Mouse (Mus musculus) forebrain, embryonic 15.5 days (tissue): Measurements from ENCODE around the gene Dis3l. TPM values are rescaled to one million over a fixed set of nuclear protein-coding genes. Genes with fewer than 3 reads are reported as not detected.

Source experiments
- ATAC-seq: fragments of 200-750 bp; cut with Nextera tagmentation; replicated peaks from 2 replicates; pipeline ENCODE4 v1.8.0; 2017; ENCODE audit warnings: mild to moderate bottlenecking, moderate TSS enrichment, moderate library complexity
- H3K27ac ChIP-seq: fragments of 300-500 bp; sonication (generic); replicated peaks from 2 replicates; pipeline ENCODE4 v1.5.1; 2015; ENCODE audit warnings: mild to moderate bottlenecking, inconsistent platforms
- H3K27me3 ChIP-seq: fragments of 300-500 bp; sonication (generic); 2 replicates; pipeline ENCODE4 v1.6.1; 2015; ENCODE audit warnings: inconsistent platforms
- H3K36me3 ChIP-seq: fragments of 300-500 bp; sonication (generic); 2 replicates; pipeline ENCODE4 v1.6.1; 2015; ENCODE audit warnings: mild to moderate bottlenecking, inconsistent platforms
- H3K4me1 ChIP-seq: fragments of 300-500 bp; sonication (generic); 2 replicates; pipeline ENCODE4 v1.6.1; 2015; ENCODE audit warnings: inconsistent platforms
- H3K4me2 ChIP-seq: fragments of 300-500 bp; sonication (generic); replicated peaks from 2 replicates; pipeline ENCODE4 v1.6.1; 2015; ENCODE audit warnings: mild to moderate bottlenecking, inconsistent platforms
- H3K4me3 ChIP-seq: fragments of 300-500 bp; sonication (generic); 2 replicates; pipeline ENCODE4 v1.5.1; 2015; ENCODE audit warnings: mild to moderate bottlenecking, inconsistent platforms
- H3K9ac ChIP-seq: fragments of 300-500 bp; sonication (generic); replicated peaks from 2 replicates; pipeline ENCODE4 v1.6.1; 2015; ENCODE audit warnings: mild to moderate bottlenecking, inconsistent platforms
- H3K9me3 ChIP-seq: fragments of 300-500 bp; sonication (generic); 2 replicates; pipeline ENCODE4 v1.6.1; 2016; ENCODE audit warnings: inconsistent platforms
- WGBS: fragments of 180-500 bp; shearing (Covaris S2); methylation state at CpG from one replicate; pipeline ENCODE4 v1.1.7; 2015; ENCODE audit warnings: mixed read lengths; 5-methylcytosine and 5-hydroxymethylcytosine counted together
- polyA plus RNA-seq: library from polyadenylated mRNA; unstranded; fragments of >200 nt; fragmentation: Nextera tagmentation; extraction: Ambion mirVana; gene quantifications from 2 replicates; pipeline ENCODE4 v1.2.1, GENCODE M21; 2015

Gene Dis3l
- polyA plus RNA-seq, 1 experiment from 2014 or later: 23.4 TPM

DNA sequence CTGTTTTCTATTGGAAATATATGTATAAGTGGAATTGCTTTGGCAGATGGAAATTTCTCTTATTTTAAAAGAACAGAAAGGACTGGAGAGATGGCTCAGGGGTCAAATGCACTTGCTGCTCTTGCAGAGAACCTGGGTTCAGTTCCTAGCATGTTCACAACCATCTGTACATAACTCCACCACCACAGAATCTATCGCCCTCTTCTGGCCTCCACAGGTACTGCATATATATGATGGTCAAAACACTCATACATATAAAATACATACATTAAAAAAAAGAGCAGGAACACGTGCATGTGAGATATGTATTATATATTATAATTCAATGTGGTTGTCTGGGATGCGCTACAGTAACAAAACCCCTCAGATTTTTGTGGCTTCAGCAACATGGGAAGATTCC lies 10.1 kb upstream of the Dis3l start:
- no peaks in the 10 kb centered on the region for H3K4me1 ChIP-seq
- no peak for ATAC-seq
- H3K9me3 ChIP-seq: no peaks in the 10 kb centered on the region
- H3K27me3 ChIP-seq: no peaks in the 10 kb centered on the region
- WGBS: 45% methylated on average over 3 of the region's 3 CpGs
- no peak overlapping the region for H3K4me2 ChIP-seq
- no peak overlapping the region for H3K27ac ChIP-seq
- H3K9ac ChIP-seq: no peak overlapping the region
- H3K36me3 ChIP-seq: no peaks in the 10 kb centered on the region
- no peak overlapping the region for H3K4me3 ChIP-seq

DNA sequence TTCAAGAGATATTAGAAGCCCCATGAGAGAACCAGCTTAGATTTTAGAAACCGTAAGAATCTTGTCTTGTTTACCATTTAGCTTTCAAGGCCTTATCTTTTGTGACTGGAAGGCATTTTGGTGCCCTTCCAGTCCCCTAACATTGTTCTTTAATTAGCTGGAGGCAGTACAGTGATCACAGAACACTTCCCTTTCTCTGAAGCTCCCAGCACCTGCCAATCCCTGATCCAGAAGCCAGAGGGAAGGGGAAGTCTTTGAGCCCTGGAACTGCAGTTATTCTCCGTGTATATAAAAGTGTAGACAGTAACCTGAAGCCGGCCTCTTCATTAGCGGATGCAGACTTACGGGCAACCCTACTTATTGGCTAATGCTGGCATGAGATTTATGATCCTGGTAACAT lies 8.4 kb upstream of the Dis3l start:
- Histone ChIP-seq H3K27ac (no peak overlapping the region), H3K9me3 (no peaks in the 10 kb centered on the region), H3K27me3 (no peaks in the 10 kb centered on the region), H3K4me2 (no peak overlapping the region), H3K36me3 (no peaks in the 10 kb centered on the region), H3K4me3 (no peak overlapping the region), H3K9ac (no peak overlapping the region), H3K4me1 (no peaks in the 10 kb centered on the region)
- WGBS: 49% methylated on average over 5 of the region's 5 CpGs
- no peak for ATAC-seq

DNA sequence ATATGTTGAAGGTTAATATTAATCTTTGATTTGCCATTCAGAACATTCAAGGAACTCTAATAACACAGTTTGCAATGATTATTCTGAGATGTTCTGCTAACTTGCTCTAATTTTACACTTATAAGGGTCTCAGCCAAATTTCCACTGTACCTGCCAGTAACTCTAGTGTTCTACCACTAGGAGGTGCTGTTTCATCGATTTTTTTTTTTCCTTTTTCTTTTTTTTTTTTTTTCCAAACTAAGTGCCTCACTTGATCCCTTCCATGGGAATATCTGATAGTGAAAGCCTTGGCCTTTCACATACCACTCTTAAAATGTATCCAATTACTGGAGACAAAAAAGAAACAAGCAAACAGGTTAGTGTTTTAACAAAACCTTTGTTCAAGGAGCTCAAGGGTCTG lies 6.3 kb upstream of the Dis3l start:
- Histone ChIP-seq H3K4me3 (no peak overlapping the region), H3K27me3 (no peaks in the 10 kb centered on the region), H3K4me2 (no peak overlapping the region), H3K27ac (no peak overlapping the region), H3K9ac (no peak overlapping the region), H3K36me3 (no peaks in the 10 kb centered on the region), H3K4me1 (no peaks in the 10 kb centered on the region), H3K9me3 (no peaks in the 10 kb centered on the region)
- no peak for ATAC-seq
- 0% methylated on average over 1 of the region's 1 CpGs for WGBS

DNA sequence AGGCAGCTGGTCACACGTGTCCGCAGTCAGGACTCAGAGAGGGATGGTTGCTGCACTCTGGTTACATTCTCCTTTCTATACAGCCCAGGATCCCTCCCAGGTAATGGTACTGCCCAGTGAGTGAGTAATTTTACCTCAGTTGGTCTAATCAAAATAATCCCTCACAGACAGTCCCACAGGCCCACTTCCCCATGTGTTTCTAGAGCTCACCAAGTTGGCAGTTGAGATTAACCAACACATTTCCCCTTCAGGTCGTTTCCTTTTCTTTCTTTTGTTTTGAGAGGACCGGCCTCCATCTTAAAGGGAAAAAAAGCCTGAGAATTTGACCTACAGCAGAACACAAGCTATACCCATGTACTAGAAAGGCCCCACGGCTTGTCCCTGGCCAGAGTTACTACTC lies 4.8 kb upstream of the Dis3l start:
- WGBS: 60% methylated on average over 5 of the region's 5 CpGs
- Histone ChIP-seq H3K27ac (no peak overlapping the region), H3K9ac (no peak overlapping the region), H3K4me1 (peaks cover 8% of the 10 kb centered on the region; the same call in 1 of the 2 replicates), H3K27me3 (no peaks in the 10 kb centered on the region), H3K4me2 (no peak overlapping the region), H3K9me3 (no peaks in the 10 kb centered on the region), H3K36me3 (no peaks in the 10 kb centered on the region), H3K4me3 (no peak overlapping the region)
- ATAC-seq: no peak

GRCm38 (mm10) chr9:64343656-64344055 lies 2.6 kb upstream of the Dis3l start:
- no peak for ATAC-seq
- no peaks in the 10 kb centered on the region for H3K27me3 ChIP-seq
- peaks cover 21% of the 10 kb centered on the region for H3K4me1 ChIP-seq
- 94% methylated on average over 2 of the region's 2 CpGs for WGBS
- H3K4me2 ChIP-seq: no peak overlapping the region
- H3K9me3 ChIP-seq: no peaks in the 10 kb centered on the region
- no peaks in the 10 kb centered on the region for H3K36me3 ChIP-seq
- H3K9ac ChIP-seq: no peak overlapping the region
- no peak overlapping the region for H3K4me3 ChIP-seq
- no peak overlapping the region for H3K27ac ChIP-seq

GRCm38 (mm10) chr9:64341671-64342070 lies 583 bp upstream of the Dis3l start:
- 88% methylated on average over 8 of the region's 8 CpGs for WGBS

DNA sequence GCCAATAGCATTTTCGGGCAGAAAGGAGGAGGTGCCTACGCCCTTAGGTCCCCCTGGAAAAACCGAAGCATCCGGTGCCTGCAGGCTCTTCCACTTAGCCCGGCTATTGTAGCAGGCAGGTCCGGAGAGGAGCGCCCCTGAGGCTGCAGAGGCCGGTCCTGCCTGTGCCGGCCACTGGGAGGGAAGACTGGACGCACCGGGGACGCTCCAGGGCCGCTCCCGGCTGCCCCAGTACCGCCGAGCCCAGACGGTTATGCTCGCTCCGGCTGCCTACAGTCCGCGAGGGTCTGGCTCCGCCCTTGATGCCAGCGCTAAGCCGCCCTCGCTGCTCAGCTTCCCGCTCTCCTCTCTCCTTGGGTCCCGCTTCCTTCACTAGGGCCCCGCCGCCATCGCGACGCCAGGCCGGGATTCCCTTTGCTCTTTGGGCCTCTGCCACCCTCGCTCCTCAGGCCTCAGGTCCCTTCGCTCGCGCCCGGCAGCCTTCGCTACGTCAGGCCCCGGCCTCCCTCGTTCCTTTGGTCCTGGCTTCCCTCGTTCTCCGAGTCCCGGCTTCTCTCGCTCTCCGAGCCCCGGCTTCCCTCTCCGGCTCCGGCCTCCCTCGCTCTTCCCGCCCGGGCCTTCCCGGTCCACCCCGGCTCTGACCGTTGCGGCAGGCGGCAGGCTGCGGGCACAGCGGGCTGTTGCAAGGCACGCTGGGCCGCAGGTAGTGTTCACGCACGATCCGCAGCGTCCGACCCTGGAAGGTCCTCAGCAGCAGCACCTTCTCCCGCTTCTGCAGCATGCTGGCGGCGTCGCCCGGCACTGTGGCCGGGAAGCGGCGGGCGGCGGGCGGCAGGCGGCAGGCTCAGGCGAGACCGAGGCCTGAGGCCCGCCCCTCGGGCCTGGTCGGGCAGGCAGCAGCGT lies 486 bp downstream of the Dis3l start:
- H3K27ac ChIP-seq: peak overlapping the region; percentile 99
- peaks cover 6% of the 10 kb centered on the region; the same call in 1 of the 2 replicates for H3K36me3 ChIP-seq
- H3K4me1 ChIP-seq: peaks cover 21% of the 10 kb centered on the region
- no peaks in the 10 kb centered on the region for H3K27me3 ChIP-seq
- peak; percentile 90 for ATAC-seq
- peak overlapping the region; percentile 77 for H3K4me2 ChIP-seq
- H3K9me3 ChIP-seq: no peaks in the 10 kb centered on the region
- H3K4me3 ChIP-seq: peak overlapping the region; percentile 61
- peak overlapping the region; percentile 98 for H3K9ac ChIP-seq
- under 1% methylated on average over 84 of the region's 85 CpGs for WGBS

More at GRCm38 (mm10) chr9:64341671-64342070, 583 bp upstream of the Dis3l start:
- Histone ChIP-seq H3K27me3 (no peaks in the 10 kb centered on the region), H3K9ac (peak overlapping the region; percentile 98; the same call in 1 of the 2 replicates), H3K36me3 (0 out of 2 replicates have a peak, but pooled peaks cover 2% of the 10 kb centered on the region), H3K27ac (peak overlapping the region; percentile 99), H3K4me3 (peak overlapping the region; percentile 61), H3K4me1 (peaks cover 21% of the 10 kb centered on the region), H3K4me2 (peak overlapping the region; percentile 77), H3K9me3 (no peaks in the 10 kb centered on the region)
- no peak for ATAC-seq

GRCm38 (mm10) chr9:64339361-64339760 lies 1.7 kb downstream of the Dis3l start:
- WGBS: 27% methylated on average over 8 of the region's 8 CpGs
- peak overlapping the region; percentile 61 for H3K4me3 ChIP-seq
- H3K9me3 ChIP-seq: no peaks in the 10 kb centered on the region
- no peaks in the 10 kb centered on the region for H3K27me3 ChIP-seq
- H3K4me1 ChIP-seq: peaks cover 21% of the 10 kb centered on the region
- no peak overlapping the region for H3K9ac ChIP-seq
- peak overlapping the region; percentile 77; the same call in 1 of the 2 replicates for H3K4me2 ChIP-seq
- H3K27ac ChIP-seq: 0 out of 2 replicates have a peak overlapping the region, but pooled peaks have one; percentile 99
- H3K36me3 ChIP-seq: peaks cover 6% of the 10 kb centered on the region; the same call in 1 of the 2 replicates
- no peak for ATAC-seq

DNA sequence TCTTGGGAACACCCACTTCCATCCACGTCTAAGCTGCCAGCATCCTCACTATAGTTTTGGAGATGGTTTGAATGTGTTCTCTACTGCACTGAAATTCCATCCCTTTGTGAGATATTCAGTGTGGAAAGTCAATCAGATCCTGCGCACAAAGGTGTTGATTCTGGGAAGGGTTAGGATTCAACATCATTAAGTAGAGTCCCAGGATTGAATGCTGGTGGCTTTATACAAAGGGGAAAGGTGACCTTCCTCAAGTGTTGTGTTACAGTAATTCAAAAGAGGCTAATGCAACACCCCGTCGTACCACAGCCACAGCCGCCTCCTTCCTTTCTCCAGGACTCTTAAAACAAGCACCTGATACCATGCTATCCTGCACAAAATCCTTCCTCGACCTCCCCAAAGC lies 5.3 kb downstream of the Dis3l start:
- WGBS: 84% methylated on average over 6 of the region's 6 CpGs
- no peaks in the 10 kb centered on the region for H3K9me3 ChIP-seq
- H3K4me1 ChIP-seq: peaks cover 13% of the 10 kb centered on the region
- no peak for ATAC-seq
- no peak overlapping the region for H3K27ac ChIP-seq
- no peak overlapping the region for H3K9ac ChIP-seq
- no peaks in the 10 kb centered on the region for H3K27me3 ChIP-seq
- H3K4me2 ChIP-seq: no peak overlapping the region
- peaks cover 6% of the 10 kb centered on the region; the same call in 1 of the 2 replicates for H3K36me3 ChIP-seq
- no peak overlapping the region for H3K4me3 ChIP-seq

GRCm38 (mm10) chr9:64323976-64324375 lies 17.1 kb downstream of the Dis3l start:
- ATAC-seq: no peak
- H3K4me3 ChIP-seq: no peak overlapping the region
- H3K36me3 ChIP-seq: peaks cover 48% of the 10 kb centered on the region
- H3K27me3 ChIP-seq: no peaks in the 10 kb centered on the region
- H3K4me1 ChIP-seq: no peaks in the 10 kb centered on the region
- no peak overlapping the region for H3K9ac ChIP-seq
- 89% methylated on average over 7 of the region's 7 CpGs for WGBS
- H3K27ac ChIP-seq: no peak overlapping the region
- no peak overlapping the region for H3K4me2 ChIP-seq
- H3K9me3 ChIP-seq: no peaks in the 10 kb centered on the region

GRCm38 (mm10) chr9:64316986-64317385 lies 24.1 kb downstream of the Dis3l start:
- peaks cover 56% of the 10 kb centered on the region for H3K36me3 ChIP-seq

DNA sequence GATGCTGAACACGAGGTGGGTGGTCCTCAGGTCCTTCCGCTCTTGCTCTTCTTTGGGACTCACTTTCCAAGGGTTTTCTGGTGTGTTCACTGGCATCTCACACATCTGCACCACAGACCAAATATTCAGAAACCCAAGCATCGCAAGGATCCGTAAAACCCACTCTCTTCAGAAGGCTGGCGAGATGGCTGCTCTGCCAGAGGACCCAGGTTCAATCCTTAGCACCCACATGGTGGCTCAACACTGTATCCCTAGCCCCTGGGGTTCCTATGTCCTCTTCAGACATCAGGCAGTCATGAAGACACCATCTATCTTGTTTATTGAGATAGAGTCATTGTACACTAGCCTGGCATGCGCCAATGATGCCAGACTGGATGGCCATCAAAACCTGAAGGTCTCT lies 26.4 kb downstream of the Dis3l start:
- peaks cover 53% of the 10 kb centered on the region for H3K36me3 ChIP-seq
- no peak overlapping the region for H3K4me2 ChIP-seq
- no peak overlapping the region for H3K9ac ChIP-seq
- no peak for ATAC-seq
- H3K4me1 ChIP-seq: no peaks in the 10 kb centered on the region
- no peak overlapping the region for H3K27ac ChIP-seq
- no peaks in the 10 kb centered on the region for H3K9me3 ChIP-seq
- H3K27me3 ChIP-seq: no peaks in the 10 kb centered on the region
- 96% methylated on average over 6 of the region's 6 CpGs for WGBS
- no peak overlapping the region for H3K4me3 ChIP-seq

More at GRCm38 (mm10) chr9:64316986-64317385, 24.1 kb downstream of the Dis3l start:
- H3K9ac ChIP-seq: no peak overlapping the region
- ATAC-seq: no peak
- no peaks in the 10 kb centered on the region for H3K9me3 ChIP-seq
- no peaks in the 10 kb centered on the region for H3K27me3 ChIP-seq
- WGBS: 97% methylated on average over 5 of the region's 5 CpGs
- no peak overlapping the region for H3K4me2 ChIP-seq
- no peak overlapping the region for H3K4me3 ChIP-seq
- no peak overlapping the region for H3K27ac ChIP-seq
- H3K4me1 ChIP-seq: no peaks in the 10 kb centered on the region
